Mouse (Mus musculus): ENCODE data around the gene Dus4l.

Gene Dus4l

DNA sequence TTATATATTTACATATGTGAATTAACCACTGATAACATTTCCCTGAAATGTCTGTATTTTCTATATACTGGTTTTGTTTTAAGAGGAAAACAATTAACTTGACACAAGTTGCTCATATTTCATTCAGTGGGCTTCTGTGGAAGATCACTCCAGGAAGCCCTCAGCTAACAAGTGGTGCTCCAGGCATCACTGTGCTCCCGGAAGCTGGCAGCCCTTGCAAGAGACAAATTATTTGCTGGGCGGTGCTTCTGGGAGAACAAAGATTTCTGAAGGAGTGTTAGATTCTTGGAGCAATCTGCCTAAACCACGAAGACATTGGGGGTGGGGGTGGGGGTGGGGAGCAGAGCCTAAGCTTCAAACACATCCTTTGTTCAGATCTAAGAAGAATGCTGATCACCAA, 62.6 kb downstream of the Dus4l start:
- no peak for DNase-seq (ENCODE audit: low read depth)

Data from naive thymus-derived CD4-positive, alpha-beta T cell, adult 2 months (primary cell).